Mouse (Mus musculus) adrenal gland, adult 8-10 months (tissue): Measurements from ENCODE around the gene Rnf123. TPM values are rescaled to one million over a fixed set of nuclear protein-coding genes. Genes with fewer than 3 reads are reported as not detected.

Experiments used
- DNase-seq: peaks from one replicate; pipeline ENCODE4 v3.0.0; 2022
- total RNA-seq, 4 experiments: library from RNA; stranded (reverse); gene quantifications; 2 replicates each; pipeline ENCODE4 v1.2.4; 2022

The Rnf123 gene
- total RNA-seq, 4 experiments from 2014 or later = 68.2 to 108 (median 86.5) TPM

- no peak for DNase-seq
These were observed 21.0 kb downstream of the Rnf123 start for GRCm38 (mm10) chr9:108062142-108062541.

GRCm38 (mm10) chr9:108058291-108058690 is 24.9 kb downstream of the Rnf123 start:
- no peak for DNase-seq

GRCm38 (mm10) chr9:108057262-108057562 is 25.9 kb downstream of the Rnf123 start:
- peak; percentile 69 for DNase-seq

GRCm38 (mm10) chr9:108056361-108057261 is 26.5 kb downstream of the Rnf123 start:
- DNase-seq = no peak

DNA sequence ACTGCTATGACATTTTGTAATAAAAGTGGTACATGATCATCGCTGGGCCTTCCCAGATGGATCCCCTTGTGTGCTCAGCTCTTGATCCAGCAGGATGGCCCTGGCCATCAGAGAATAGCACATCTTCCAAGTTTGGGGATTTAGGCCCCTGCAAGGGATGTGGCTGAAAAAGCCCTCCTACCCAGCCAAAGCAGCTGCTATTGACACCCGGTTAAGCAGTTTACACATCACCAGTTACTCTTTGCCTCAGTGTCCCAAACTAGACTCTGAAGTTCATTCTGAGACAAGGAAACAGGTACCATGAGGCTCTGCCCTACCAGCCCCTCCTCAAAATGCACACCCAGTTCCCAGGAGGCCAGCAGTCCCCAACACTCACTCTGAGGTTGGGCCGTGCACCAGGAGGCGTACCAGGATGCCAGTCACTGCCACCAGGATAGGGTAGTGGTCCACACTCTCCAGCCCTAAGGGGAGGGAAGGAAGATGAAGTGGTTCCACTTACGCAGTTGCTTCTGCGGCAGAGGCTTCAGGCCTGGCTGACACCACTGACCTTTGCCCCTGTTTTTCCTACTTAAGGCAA is 27.4 kb downstream of the Rnf123 start:
- no peak for DNase-seq

GRCm38 (mm10) chr9:108055061-108055460 is 28.1 kb downstream of the Rnf123 start:
- no peak for DNase-seq

- DNase-seq = no peak
These were observed 28.7 kb downstream of the Rnf123 start for GRCm38 (mm10) chr9:108054331-108055040.

GRCm38 (mm10) chr9:108053665-108054225 is 29.4 kb downstream of the Rnf123 start:
- no peak for DNase-seq

- peak; percentile 95 for DNase-seq
These were observed 30.1 kb downstream of the Rnf123 start, which contains the start of gene Amigo3 for GRCm38 (mm10) chr9:108052885-108053664. Gene Amigo3, plus strand, starts transcription at chr9:108053159.

GRCm38 (mm10) chr9:108052411-108052810 is 30.7 kb downstream of the Rnf123 start:
- DNase-seq = no peak

DNA sequence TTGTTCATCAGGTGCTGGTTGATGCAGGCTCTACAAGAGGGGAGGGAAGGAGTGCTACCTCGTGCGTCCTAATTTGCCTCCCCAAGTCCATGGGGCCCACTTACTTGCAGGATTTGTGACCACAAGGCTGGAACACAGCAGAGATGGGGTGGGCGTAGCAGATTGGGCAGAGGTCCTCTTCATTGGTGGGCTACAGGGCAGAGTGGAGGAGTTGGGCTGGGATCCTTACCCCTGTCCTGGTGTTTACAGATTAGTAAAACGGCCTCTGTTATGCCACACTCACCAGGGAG is 31.3 kb downstream of the Rnf123 start:
- no peak for DNase-seq

GRCm38 (mm10) chr9:108051184-108051930 is 31.8 kb downstream of the Rnf123 start:
- no peak for DNase-seq

GRCm38 (mm10) chr9:108049561-108050251 is 33.4 kb downstream of the Rnf123 start:
- no peak for DNase-seq

- DNase-seq = peak; percentile 98
These were observed 34.1 kb downstream of the Rnf123 start, which contains the start of gene Gmppb for GRCm38 (mm10) chr9:108049016-108049455. Gene Gmppb, plus strand, starts transcription at chr9:108049242.

DNA sequence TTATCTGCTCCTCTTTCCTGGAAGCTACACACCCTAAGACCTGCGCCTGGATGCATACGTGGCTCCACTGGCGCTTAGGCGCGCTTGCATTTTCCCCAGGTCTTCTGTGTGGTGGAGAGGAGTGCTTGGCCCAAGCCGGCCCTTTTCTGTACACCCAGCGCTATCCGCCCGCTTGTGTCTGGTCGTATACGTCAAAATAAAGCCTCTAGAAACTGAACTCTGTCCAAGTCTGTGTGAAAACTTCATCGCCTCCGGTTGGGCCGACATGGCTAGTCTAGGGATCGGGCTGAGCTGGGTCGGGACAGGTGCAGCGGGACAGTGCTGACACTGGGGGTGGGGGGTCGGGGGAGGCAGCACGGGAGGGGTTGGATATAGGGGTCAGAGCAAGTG is 34.6 kb downstream of the Rnf123 start:
- no peak for DNase-seq

DNA sequence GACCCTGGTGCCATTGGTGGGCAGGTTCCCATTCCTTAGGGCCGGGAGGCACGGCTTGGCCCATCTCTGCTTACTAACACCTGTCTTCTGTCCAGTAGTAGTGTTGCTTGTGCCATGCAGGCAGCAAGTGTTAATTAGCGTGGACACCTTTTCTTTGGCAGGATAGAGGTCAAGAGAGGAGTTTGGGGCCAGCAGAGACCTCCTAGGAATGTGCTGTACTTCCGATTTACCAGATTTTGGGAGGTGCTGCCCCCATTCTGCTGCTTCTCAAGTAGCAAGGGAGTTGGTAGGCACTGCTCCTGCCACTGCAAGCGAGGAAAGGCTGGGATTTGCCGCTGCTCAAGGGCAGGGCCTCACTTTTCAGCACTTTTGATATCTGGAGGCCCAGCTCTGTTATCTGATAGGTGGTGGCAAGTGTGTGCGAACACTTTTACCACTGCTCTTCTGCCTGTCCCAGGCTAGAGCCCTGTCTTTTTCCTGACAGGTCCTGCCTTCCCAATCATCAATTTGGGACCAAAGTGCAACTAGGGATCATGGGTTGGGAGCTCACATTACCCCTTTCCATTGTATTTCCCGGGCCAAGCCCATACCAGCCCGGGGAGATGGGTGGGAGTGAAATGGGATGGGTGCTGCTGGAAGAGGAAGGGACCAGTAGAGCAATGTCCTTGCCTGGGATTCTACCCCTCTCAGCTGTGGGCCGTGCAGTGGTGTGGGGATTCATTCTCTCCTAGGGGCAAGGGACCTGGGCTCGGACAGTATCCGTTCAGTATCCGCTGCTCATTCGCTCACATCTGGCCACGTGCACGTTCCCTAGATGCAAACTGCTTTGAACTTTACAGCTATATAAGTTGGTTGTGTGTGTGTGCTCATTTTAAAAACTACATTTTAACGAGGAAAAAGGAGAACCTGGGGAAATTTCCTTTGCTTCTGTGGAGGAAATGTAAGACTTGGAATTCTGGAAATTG is 35.3 kb downstream of the Rnf123 start:
- no peak for DNase-seq

GRCm38 (mm10) chr9:108046582-108046981 is 36.6 kb downstream of the Rnf123 start:
- no peak for DNase-seq

- DNase-seq = no peak
These were observed 38.2 kb downstream of the Rnf123 start for GRCm38 (mm10) chr9:108044751-108045492.
